Mouse (Mus musculus) adipocyte (in vitro differentiated cells): ENCODE measurements around the gene Slc6a17.

ENCODE experiments used
- DNase-seq: peaks from one replicate; pipeline ENCODE4 v3.0.0-alpha.2; 2016; ENCODE audit warnings: low spot score

The Slc6a17 gene

GRCm38 (mm10) chr3:107517631-107518108 lies at the start of gene Slc6a17:
Slc6a17 (minus strand) TSS chr3:107518018.
- DNase-seq: no peak

- no peak for DNase-seq
These were observed 47.5 kb upstream of the Slc6a17 start for GRCm38 (mm10) chr3:107565331-107565730.

GRCm38 (mm10) chr3:107563880-107564279 lies 46.1 kb upstream of the Slc6a17 start:
- DNase-seq: no peak

- DNase-seq: no peak
These were observed 44.8 kb upstream of the Slc6a17 start for GRCm38 (mm10) chr3:107562591-107562990.

GRCm38 (mm10) chr3:107562104-107562503 lies 44.3 kb upstream of the Slc6a17 start:
- no peak for DNase-seq

- peak; percentile 87 for DNase-seq
These were observed 41.4 kb upstream of the Slc6a17 start for GRCm38 (mm10) chr3:107559183-107559582.

GRCm38 (mm10) chr3:107558740-107559139 lies 40.9 kb upstream of the Slc6a17 start:
- DNase-seq: no peak

GRCm38 (mm10) chr3:107554842-107555241 lies 37.0 kb upstream of the Slc6a17 start, which contains the start of gene Ubl4b:
Ubl4b (minus strand) TSS chr3:107555073.
- no peak for DNase-seq

GRCm38 (mm10) chr3:107550409-107551049 lies 32.7 kb upstream of the Slc6a17 start:
- DNase-seq: peak; percentile 64

- no peak for DNase-seq
These were observed 29.1 kb upstream of the Slc6a17 start for GRCm38 (mm10) chr3:107546956-107547355.

GRCm38 (mm10) chr3:107545716-107546412 lies 28.0 kb upstream of the Slc6a17 start:
- no peak for DNase-seq

- no peak for DNase-seq
These were observed 27.5 kb upstream of the Slc6a17 start for GRCm38 (mm10) chr3:107545278-107545677.

- no peak for DNase-seq
These were observed 25.6 kb upstream of the Slc6a17 start for GRCm38 (mm10) chr3:107543158-107544080.

GRCm38 (mm10) chr3:107542584-107542983 lies 24.8 kb upstream of the Slc6a17 start:
- no peak for DNase-seq

- no peak for DNase-seq
These were observed 19.7 kb upstream of the Slc6a17 start for GRCm38 (mm10) chr3:107537504-107537889.

GRCm38 (mm10) chr3:107536810-107537503 lies 19.1 kb upstream of the Slc6a17 start:
- DNase-seq: peak; percentile 5

GRCm38 (mm10) chr3:107534951-107535350 lies 17.1 kb upstream of the Slc6a17 start:
- no peak for DNase-seq

GRCm38 (mm10) chr3:107533532-107533931 lies 15.7 kb upstream of the Slc6a17 start:
- no peak for DNase-seq

GRCm38 (mm10) chr3:107530581-107530980 lies 12.8 kb upstream of the Slc6a17 start:
- DNase-seq: no peak

GRCm38 (mm10) chr3:107529182-107529581 lies 11.4 kb upstream of the Slc6a17 start:
- DNase-seq: no peak

GRCm38 (mm10) chr3:107528401-107529118 lies 10.7 kb upstream of the Slc6a17 start:
- DNase-seq: no peak
